Mouse (Mus musculus) heart, adult 2 months (tissue): ENCODE results near the gene Washc4. TPM values are rescaled to one million over a fixed set of nuclear protein-coding genes. Genes with fewer than 3 reads are reported as not detected.

ENCODE experiments used
- DNase-seq, 2 experiments: peaks; one replicate each; pipeline ENCODE4 v3.0.0; 2021
- H3K27ac ChIP-seq: fragments of 200-600 bp; 2 replicates; pipeline ENCODE4 v1.8.1; 2022
- H3K27me3 ChIP-seq: fragments of 200-500 bp; 2 replicates; pipeline ENCODE4 v1.6.1; 2012; ENCODE audit warnings: mild to moderate bottlenecking, low read length, inconsistent platforms, mixed read lengths; ENCODE audit not compliant: control insufficient read depth, insufficient read depth
- H3K36me3 ChIP-seq: fragments of 200-500 bp; 2 replicates; pipeline ENCODE4 v1.6.1; 2012; ENCODE audit warnings: low read length, inconsistent platforms; ENCODE audit not compliant: control insufficient read depth, insufficient read depth
- H3K4me1 ChIP-seq: fragments of 200-500 bp; 2 replicates; pipeline ENCODE4 v1.6.1; 2011; ENCODE audit warnings: low read length; ENCODE audit not compliant: control insufficient read depth, insufficient read depth
- H3K4me3 ChIP-seq: fragments of 200-600 bp; 2 replicates; pipeline ENCODE4 v1.8.1; 2022
- H3K79me2 ChIP-seq: fragments of 200-500 bp; replicated peaks from 2 replicates; pipeline ENCODE4 v1.6.1; 2012; ENCODE audit warnings: mild to moderate bottlenecking, inconsistent platforms, low read length, moderate library complexity, mixed read lengths; ENCODE audit not compliant: control insufficient read depth, insufficient read depth
- H3K9ac ChIP-seq: fragments of 200-500 bp; 2 replicates; pipeline ENCODE4 v1.6.1; 2012; ENCODE audit warnings: low read depth, mild to moderate bottlenecking, control low read depth, inconsistent platforms, low read length, mixed read lengths
- CTCF ChIP-seq: fragments of 200-600 bp; IDR thresholded peaks from 2 replicates; pipeline ENCODE4 v1.8.1; 2022; ENCODE audit warnings: antibody characterized with exemption, mild to moderate bottlenecking, moderate library complexity
- EP300 ChIP-seq: fragments of 200-500 bp; IDR thresholded peaks from 2 replicates; pipeline ENCODE4 v1.6.1; 2011; ENCODE audit warnings: low read depth, low read length, control low read depth; ENCODE audit not compliant: insufficient read depth
- POLR2A ChIP-seq: fragments of 200-500 bp; IDR thresholded peaks from 2 replicates; pipeline ENCODE4 v1.6.1; 2011; ENCODE audit warnings: mild to moderate bottlenecking, low read depth, low read length, control low read depth; ENCODE audit not compliant: insufficient read depth
- WGBS: fragments of 180-500 bp; shearing (Covaris S2); methylation state at CpG from one replicate; pipeline ENCODE4 v1.1.7; 2018; 5-methylcytosine and 5-hydroxymethylcytosine counted together
- intact Hi-C: fragments of 180-260 bp; cut with DNase I; formaldehyde crosslinking; loops from one replicate; pipeline ENCODE4 v1.15.1; 2025
- polyA plus RNA-seq: library from polyadenylated mRNA; depleted of rRNA; stranded (reverse); fragments of >200 nt; gene quantifications from 2 replicates; pipeline ENCODE4 v1.2.3, GENCODE M21; 2012
- total RNA-seq, 2 experiments: library from RNA; stranded (reverse); gene quantifications; 2 replicates each; pipeline ENCODE4 v1.2.3; 2021

Gene Washc4
- total and polyA plus RNA-seq, 3 experiments: 1.8 to 13.8 (median 11.4) TPM

DNA sequence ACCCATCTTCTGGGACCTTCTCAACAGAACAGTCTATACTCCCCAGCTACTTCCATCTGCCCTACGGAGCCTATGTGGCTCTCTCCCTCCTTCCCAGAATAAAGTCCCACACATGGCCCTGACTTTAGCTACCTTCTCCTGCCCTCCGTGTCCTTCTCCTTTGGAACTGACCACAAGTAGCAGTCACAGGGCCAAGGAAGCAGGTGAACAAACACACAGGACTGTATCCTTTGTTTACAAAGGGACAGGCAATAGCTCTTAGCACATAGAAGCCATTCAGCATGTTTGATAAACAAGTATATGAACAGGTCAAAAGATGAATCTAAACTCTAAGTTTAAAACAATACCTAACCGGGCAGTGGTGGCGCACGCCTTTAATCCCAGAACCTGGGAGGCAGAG, 86.3 kb downstream of the Washc4 start:
- DNase-seq: no peak
- Histone ChIP-seq H3K27ac (no peak overlapping the region), H3K27me3 (no peaks in the 10 kb centered on the region), H3K79me2 (no peaks in the 10 kb centered on the region), H3K4me1 (peaks cover 4% of the 10 kb centered on the region), H3K9ac (no peak overlapping the region), H3K36me3 (no peaks in the 10 kb centered on the region), H3K4me3 (no peak overlapping the region)
- TF ChIP-seq CTCF (no peak), EP300 (no peak), POLR2A (no peak)
- 96% methylated on average over 5 of the region's 5 CpGs for WGBS
- intact Hi-C loops: no loop called here

DNA sequence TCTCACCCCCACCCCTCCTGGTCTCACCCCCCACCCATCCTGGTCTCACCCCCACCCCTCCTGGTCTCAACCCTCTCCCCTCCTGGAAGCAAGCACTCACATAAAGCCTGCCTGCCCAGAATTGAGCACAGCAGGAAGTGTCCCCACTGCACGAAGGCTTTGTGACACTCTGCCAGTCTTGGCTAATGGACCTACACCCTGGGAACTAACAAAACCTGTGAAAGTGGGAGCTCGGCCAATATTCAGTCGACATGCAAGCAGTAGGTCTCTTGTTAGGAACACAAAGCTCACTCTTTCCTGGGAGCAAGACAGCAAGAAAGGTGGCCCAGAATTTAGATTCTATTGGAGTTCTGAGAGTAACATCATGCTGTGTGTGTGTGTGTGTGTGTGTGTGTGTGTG, 87.3 kb downstream of the Washc4 start:
- 19% methylated on average over 3 of the region's 3 CpGs for WGBS
- TF ChIP-seq CTCF (no peak), POLR2A (no peak), EP300 (no peak)
- H3K27me3 ChIP-seq: no peaks in the 10 kb centered on the region
- H3K4me3 ChIP-seq: no peak overlapping the region
- no peaks in the 10 kb centered on the region for H3K36me3 ChIP-seq
- DNase-seq: peak in 1 of 2 experiments; percentile 59
- intact Hi-C loops: no loop called here
- H3K9ac ChIP-seq: no peak overlapping the region
- H3K4me1 ChIP-seq: peaks cover 8% of the 10 kb centered on the region
- no peaks in the 10 kb centered on the region for H3K79me2 ChIP-seq
- no peak overlapping the region for H3K27ac ChIP-seq

DNA sequence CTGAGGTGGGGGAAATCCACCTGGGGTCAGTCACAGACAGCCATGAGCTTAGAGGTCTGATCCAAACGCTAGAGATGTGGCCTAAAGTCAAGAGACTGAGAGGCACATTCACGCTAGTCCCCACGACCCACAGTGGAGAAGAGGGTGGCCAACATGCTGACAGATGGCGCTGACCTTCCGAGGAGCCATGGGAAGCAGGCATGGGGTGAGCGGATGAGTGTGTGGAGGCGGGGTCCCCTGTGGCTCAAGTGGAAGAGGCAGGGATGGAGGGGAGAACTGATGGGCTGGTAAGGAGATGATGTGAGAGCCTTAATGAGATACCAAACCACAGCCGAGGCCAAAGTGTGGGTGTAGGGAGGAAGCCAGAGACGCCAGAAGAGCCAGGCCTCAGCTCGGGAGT, 88.2 kb downstream of the Washc4 start:
- H3K27me3 ChIP-seq: no peaks in the 10 kb centered on the region
- WGBS: 90% methylated on average over 10 of the region's 10 CpGs

DNA sequence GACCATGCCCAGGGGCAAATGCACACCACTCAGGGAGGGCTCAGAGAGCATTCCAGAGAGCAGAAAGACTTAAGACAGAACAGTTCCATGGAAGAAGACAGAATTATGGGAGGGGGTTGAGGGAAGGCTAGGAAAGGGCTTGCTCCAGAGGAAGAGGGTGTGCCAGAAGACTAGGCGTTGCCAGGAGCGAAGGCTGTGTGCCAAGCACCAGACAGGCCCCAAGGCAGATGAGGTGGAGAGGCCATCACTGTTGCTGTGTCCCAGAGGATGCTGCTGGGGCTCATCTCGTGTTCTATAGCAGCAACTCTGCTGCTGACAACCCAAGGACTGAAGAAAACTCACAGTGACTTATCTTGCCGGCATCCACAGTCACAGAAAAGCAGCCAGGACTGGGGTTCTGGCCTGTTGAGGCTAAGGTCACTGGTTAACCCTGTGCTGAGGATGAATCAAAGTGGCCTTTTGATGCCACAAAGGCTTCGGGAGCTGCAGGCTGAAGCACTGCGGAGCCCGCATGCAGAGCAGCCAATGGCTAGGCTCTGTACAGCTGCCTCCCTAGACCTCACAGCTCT, 89.3 kb downstream of the Washc4 start:
- no peak for DNase-seq
- H3K36me3 ChIP-seq: peaks cover 2% of the 10 kb centered on the region
- H3K27ac ChIP-seq: no peak overlapping the region
- no peaks in the 10 kb centered on the region for H3K79me2 ChIP-seq
- H3K27me3 ChIP-seq: no peaks in the 10 kb centered on the region
- H3K4me1 ChIP-seq: peaks cover 11% of the 10 kb centered on the region
- no peak overlapping the region for H3K4me3 ChIP-seq
- 73% methylated on average over 7 of the region's 7 CpGs for WGBS
- TF ChIP-seq POLR2A: no peak
- no peak for TF ChIP-seq EP300
- TF ChIP-seq CTCF: no peak
- no peak overlapping the region for H3K9ac ChIP-seq
- intact Hi-C loops: no loop called here

More for the DNA sequence above, 88.2 kb downstream of the Washc4 start:
- no peak for DNase-seq
- H3K4me3 ChIP-seq: no peak overlapping the region
- TF ChIP-seq CTCF (no peak), EP300 (no peak), POLR2A (no peak)
- H3K27ac ChIP-seq: no peak overlapping the region
- no peak overlapping the region for H3K9ac ChIP-seq
- no peaks in the 10 kb centered on the region for H3K36me3 ChIP-seq
- peaks cover 8% of the 10 kb centered on the region for H3K4me1 ChIP-seq
- no peaks in the 10 kb centered on the region for H3K79me2 ChIP-seq
- intact Hi-C loops: no loop called here

DNA sequence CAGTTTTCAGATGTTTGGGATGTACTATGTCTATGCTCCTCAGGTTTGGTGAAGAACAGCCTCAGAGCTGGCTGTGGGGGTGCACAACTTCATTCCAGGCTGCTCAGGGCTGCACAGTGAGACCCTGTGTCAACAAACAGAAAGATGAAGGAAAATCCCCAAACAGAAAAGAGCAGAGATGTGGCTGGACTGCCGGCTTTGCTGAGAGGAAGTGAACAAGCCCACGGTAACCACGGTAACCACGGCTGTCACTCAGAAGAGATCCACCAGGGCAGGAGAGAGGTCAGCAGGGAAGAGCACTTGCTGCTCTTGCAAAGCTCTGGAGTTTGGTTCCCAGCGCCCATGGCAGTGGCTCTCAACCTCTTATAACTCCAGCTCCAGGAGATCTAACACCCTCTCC, 90.9 kb downstream of the Washc4 start:
- Histone ChIP-seq H3K4me1 (peaks cover 12% of the 10 kb centered on the region), H3K27me3 (no peaks in the 10 kb centered on the region), H3K9ac (no peak overlapping the region), H3K4me3 (no peak overlapping the region), H3K27ac (no peak overlapping the region), H3K36me3 (peaks cover 3% of the 10 kb centered on the region), H3K79me2 (peaks cover 2% of the 10 kb centered on the region)
- no peak for TF ChIP-seq EP300
- 42% methylated on average over 5 of the region's 5 CpGs for WGBS
- DNase-seq: peak in 1 of 2 experiments; percentile 35
- intact Hi-C loops: no loop called here

DNA sequence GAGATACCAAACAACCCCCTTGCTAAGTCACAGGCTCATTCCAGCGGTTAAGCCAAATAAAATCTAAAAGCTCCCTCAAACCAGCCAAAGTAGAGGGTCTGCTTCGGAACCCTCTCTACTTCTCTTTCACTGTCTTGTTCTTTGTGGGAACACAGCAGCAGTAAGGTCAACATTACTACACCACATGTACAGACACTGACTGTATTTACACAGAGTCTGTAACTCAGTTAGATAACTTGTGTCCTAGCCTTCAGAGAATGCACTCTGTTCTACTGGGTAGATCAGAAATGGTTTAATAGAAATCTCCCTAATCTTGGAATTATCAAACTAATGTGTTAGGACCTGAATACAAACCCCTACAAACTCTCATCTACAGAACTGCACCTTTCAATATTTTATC, 92.6 kb downstream of the Washc4 start:
- no peak for TF ChIP-seq EP300
- no peak for TF ChIP-seq POLR2A
- no peak for TF ChIP-seq CTCF
- H3K27me3 ChIP-seq: no peaks in the 10 kb centered on the region
- 0 out of 2 replicates have a peak overlapping the region, but pooled peaks have one; percentile 0 for H3K9ac ChIP-seq
- intact Hi-C loops: no loop called here
- 80% methylated on average over 2 of the region's 2 CpGs for WGBS
- H3K4me1 ChIP-seq: peaks cover 10% of the 10 kb centered on the region
- peaks cover 2% of the 10 kb centered on the region for H3K79me2 ChIP-seq
- no peak for DNase-seq
- H3K27ac ChIP-seq: peak overlapping the region; percentile 62
- peak overlapping the region; percentile 4; the same call in 1 of the 2 replicates for H3K4me3 ChIP-seq
- H3K36me3 ChIP-seq: peaks cover 3% of the 10 kb centered on the region
